Mouse (Mus musculus) cerebellum, postnatal 36 days (tissue): ENCODE measurements around the gene Mdm4.

ENCODE experiments used
- DNase-seq, 2 experiments: peaks; one replicate each; pipeline ENCODE4 v3.0.0; 2021 to 2022; ENCODE audit warnings: mixed read lengths in 2 of 2

Gene Mdm4

GRCm38 (mm10) chr1:132934856-132935255 lies 95.5 kb downstream of the Mdm4 start:
- peak; percentile 75 to 82 for DNase-seq

- peak; percentile 74 to 88 for DNase-seq
Observed at GRCm38 (mm10) chr1:132932421-132932820, 97.9 kb downstream of the Mdm4 start.

- DNase-seq, result no peak
Observed at GRCm38 (mm10) chr1:132930291-132930690, 100.1 kb downstream of the Mdm4 start.

- no peak for DNase-seq
Observed at GRCm38 (mm10) chr1:132928907-132929250, 101.5 kb downstream of the Mdm4 start.

GRCm38 (mm10) chr1:132928032-132928906 lies 102.1 kb downstream of the Mdm4 start:
- no peak for DNase-seq

- DNase-seq, result no peak
Observed at GRCm38 (mm10) chr1:132925270-132925669, 105.1 kb downstream of the Mdm4 start.

- no peak for DNase-seq
Observed at GRCm38 (mm10) chr1:132922257-132922656, 108.1 kb downstream of the Mdm4 start.

- no peak for DNase-seq
Observed at GRCm38 (mm10) chr1:132921071-132921470, 109.3 kb downstream of the Mdm4 start.

- no peak for DNase-seq
Observed at GRCm38 (mm10) chr1:132919258-132919657, 111.1 kb downstream of the Mdm4 start.

GRCm38 (mm10) chr1:132918117-132918680 lies 112.2 kb downstream of the Mdm4 start:
- DNase-seq, result no peak

- DNase-seq, result peak in 1 of 2 experiments; percentile 26
Observed at GRCm38 (mm10) chr1:132917554-132917953, 112.8 kb downstream of the Mdm4 start.

- DNase-seq, result peak; percentile 45 to 54
Observed at GRCm38 (mm10) chr1:132915849-132916493, 114.4 kb downstream of the Mdm4 start.

GRCm38 (mm10) chr1:132910414-132911041 lies 119.8 kb downstream of the Mdm4 start:
- DNase-seq, result no peak

- DNase-seq, result no peak
Observed at GRCm38 (mm10) chr1:132909951-132910350, 120.4 kb downstream of the Mdm4 start.
